Mouse (Mus musculus) small intestine, adult 2 months (tissue): ENCODE measurements around the gene Csmd2.

ENCODE experiments used
- CTCF ChIP-seq: fragments of 200-500 bp; IDR thresholded peaks from 2 replicates; pipeline ENCODE4 v1.5.1; 2012; ENCODE audit warnings: low read depth, mild to moderate bottlenecking, control low read depth, inconsistent platforms, low read length, moderate library complexity, mixed read lengths; ENCODE audit not compliant: insufficient replicate concordance, insufficient read length; ENCODE audit errors: extremely low read depth
- POLR2A ChIP-seq: fragments of 200-500 bp; IDR thresholded peaks from 2 replicates; pipeline ENCODE4 v1.6.1; 2012; ENCODE audit warnings: low read depth, mild to moderate bottlenecking, control low read depth, inconsistent platforms, low read length, moderate library complexity

DNA sequence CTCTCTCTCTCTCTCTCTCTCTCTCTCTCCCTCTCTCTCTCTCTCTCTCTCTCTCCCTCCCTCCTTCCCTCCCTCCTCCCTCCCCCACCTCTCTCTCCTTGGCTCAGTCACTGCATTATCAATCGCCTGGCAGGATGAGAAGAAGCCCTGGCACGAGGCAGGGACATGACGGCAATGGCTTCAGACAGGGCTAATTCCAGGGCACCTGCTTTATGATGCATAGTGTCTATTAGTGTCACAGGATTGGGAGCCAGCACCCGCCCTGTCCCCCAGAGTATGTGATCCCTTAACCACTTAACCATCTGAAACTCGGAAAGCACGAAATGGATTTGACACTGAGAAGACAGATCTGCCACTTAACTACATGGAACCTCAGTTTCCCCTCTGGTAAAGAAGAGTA is 384.1 kb downstream of the Csmd2 start:
- no peak for TF ChIP-seq POLR2A
- TF ChIP-seq CTCF: no peak
